Mouse (Mus musculus) layer of hippocampus, postnatal 14 days (tissue): ENCODE data around the gene Erc1. TPM values are rescaled to one million over a fixed set of nuclear protein-coding genes. Genes with fewer than 3 reads are reported as not detected.
"Not testable (repeated sequence)": the region's sequence is repeated elsewhere in the genome, so short reads cannot be mapped to it uniquely, and the experiment has no call there.

Experiments used
- DNase-seq, 2 experiments: peaks; one replicate each; pipeline ENCODE4 v3.0.0; 2021 to 2022; ENCODE audit warnings: low spot score in 2 of 2, mixed read lengths in 1 of 2
- total RNA-seq, 2 experiments: library from RNA; stranded (reverse); gene quantifications; 2 replicates each; pipeline ENCODE4 v1.2.3; 2021

Erc1 gene
- total RNA-seq, 2 experiments from 2014 or later, result 95.1 to 97.3 TPM

DNA sequence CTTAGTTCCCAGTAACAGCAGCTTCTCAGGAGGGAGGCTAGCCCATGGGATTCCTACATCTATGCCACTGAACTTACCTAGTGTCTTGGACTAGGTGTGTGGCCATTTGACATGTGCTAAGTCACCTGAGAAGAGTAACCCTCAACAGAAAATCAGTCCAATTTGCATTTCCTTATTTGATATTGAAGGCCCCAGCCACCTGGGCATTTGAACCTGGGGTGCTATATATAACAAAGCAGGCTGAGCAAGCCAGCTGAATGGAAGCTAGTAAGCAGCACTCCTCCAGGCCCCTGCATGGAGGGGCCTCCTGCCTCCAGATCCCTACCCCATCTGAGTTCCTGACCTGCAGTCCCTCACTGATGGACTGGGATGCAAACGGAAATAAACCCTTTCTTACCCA, 135.5 kb downstream of the Erc1 start:
- DNase-seq, result no peak

- no peak for DNase-seq
Observed at GRCm38 (mm10) chr6:119711649-119712305, 136.2 kb downstream of the Erc1 start.

DNA sequence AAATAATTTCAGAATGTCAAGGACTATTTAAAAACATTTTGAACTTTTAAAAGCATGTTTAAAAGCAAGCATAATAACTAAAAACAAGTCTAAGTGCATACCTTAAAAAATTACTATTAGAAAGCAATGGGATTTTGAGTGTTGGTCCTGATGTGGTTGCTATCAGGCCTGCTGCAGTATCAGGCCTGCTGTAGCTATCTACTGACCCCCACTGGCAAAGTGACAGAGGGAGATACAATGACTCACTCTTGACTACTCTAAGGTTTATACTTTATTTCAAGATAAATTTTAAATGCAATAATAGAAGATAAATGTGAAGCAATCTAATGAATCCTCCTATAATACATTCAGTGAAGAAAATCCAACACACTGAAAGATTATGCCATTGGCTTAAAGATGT, 138.4 kb downstream of the Erc1 start:
- DNase-seq, result no peak

DNA sequence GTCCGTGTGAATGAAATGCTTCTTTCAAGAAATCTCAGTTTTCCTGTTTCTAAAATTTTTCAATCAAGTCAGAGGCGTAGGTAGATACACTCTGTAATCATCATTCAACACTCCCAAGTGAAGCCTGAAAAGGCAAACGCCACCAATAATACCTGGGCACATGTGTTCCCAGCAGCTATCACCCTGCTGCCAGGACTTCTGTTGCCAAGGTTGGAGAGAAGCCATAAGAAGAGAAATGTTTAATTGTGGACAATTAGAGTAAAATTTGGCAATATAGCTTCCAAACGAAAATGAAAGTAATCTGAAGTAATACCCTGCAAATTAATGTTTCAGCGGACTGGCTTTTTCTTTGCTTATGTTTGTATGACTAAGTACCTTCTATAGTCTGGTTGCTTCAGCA, 140.1 kb downstream of the Erc1 start:
- DNase-seq, result no peak

DNA sequence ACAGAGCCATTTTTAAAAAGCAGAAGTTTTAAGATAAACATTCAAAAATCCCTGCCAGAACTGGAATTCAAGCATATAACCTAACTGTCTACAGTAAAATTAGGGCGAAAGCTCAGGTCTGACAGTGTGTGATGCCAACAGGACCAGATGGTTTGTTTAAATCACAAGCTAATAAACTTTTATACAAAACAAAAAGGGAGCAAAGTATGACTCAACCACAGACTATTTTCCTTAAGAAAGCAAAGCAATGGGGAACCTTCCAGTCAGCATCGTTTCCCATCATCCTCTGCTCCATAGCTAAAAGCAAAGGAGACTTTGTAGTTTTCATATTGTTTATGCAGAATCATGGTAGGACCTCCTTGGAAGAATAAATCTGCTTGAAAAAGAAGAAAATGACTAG, 143.1 kb downstream of the Erc1 start:
- DNase-seq, result no peak

DNA sequence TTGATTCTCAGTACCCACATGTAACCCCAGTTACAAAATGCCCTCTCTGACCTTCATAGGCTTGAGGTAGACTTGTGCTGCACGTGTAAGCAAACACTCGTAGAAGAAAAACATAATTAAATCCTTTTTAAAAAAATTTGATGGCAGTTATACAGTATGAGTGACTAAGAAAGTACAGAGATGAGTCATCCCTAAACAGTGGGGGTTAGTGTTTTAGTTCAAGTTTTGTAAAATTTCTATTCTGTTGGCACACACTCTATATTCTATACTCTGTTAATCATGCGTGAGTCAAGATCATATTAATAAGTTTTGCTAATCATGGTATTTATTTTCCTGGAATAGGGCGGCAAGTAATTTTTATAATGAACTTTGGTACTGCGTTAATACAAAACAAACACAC, 155.2 kb downstream of the Erc1 start:
- no peak for DNase-seq

- no peak for DNase-seq
Observed at GRCm38 (mm10) chr6:119686470-119686869, 161.5 kb downstream of the Erc1 start.

- DNase-seq, result no peak
Observed at GRCm38 (mm10) chr6:119680746-119681145, 167.2 kb downstream of the Erc1 start.

DNA sequence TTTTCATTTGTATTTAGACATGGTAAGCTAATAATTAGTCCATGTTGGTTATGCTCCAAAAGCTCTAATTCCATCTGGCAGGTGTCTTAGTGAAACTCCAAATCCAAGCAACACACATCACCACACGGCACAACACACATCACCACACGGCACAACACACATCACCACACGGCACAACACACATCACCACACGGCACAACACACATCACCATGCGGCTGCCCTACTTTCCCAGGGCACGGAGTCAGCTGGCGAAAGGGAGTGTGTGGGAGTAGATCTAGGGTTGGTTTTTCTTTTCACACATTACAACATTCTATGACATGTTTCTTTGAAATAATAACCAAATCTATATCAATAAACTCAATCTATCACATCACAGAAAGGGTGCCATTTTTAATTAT, 173.2 kb downstream of the Erc1 start:
- no peak for DNase-seq

DNA sequence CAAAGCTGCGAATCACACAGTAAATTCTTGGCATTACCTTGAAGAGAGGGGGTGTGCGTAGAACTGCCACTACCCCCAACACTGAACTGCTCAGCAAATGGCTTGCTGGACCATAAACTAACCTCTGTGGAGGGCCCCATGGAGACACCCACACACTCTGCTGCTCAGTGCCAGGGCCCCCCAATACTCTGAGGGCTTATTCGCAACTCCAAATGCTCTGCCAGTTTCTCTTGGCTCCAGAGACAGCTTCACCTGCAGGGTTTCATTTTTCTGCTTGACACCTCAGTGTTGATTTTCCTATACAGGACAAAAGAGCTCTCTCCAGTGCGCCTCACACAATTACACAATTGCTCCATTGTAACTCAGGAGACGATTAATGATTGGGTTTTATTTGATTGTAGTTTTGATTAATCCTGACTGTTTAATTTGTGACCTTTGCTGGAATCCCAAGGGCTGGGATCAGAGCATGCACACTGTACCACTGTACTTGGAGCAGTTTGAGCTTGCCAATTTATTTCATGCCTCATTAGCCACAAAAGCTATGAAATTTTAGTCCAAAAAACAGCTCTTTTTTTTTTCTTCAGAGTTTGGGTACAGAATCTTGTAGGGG, 173.7 kb downstream of the Erc1 start:
- no peak for DNase-seq

DNA sequence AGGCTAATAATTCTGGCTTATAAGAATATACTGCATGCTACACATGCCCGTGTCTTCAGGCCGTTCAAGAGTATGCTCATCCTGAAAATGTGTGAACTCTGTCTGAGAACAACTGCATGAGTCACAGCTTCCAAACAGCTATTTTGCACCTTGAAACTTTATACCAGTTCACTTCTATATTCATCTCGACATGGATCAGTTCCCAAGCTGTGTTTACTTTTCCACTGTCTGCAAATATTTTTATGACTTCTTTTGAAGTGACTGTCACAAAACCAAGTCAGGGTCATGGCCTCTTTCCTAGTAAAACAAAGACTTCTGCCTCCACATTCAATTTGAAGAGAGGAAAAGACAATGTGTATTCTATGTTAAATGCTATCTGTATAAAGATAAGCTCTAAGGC, 178.2 kb downstream of the Erc1 start:
- DNase-seq, result no peak

DNA sequence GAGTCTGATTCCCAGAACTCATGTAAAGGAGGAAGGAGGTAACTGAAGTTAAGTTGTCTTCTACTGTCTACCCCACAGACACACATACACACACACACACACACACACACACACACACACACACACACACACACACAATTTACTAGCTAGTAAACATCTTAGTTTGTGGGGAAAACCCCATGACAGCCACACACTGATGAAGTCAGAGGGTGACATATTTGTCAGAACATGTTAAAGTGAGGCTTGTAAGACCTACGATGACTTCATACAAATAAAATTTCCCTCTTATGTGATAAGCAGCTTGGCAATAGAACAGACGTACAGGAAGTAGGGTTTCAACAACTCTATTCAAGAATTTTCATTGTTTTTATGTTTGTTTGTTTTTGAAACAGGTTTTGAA, 185.0 kb downstream of the Erc1 start:
- no peak for DNase-seq

DNA sequence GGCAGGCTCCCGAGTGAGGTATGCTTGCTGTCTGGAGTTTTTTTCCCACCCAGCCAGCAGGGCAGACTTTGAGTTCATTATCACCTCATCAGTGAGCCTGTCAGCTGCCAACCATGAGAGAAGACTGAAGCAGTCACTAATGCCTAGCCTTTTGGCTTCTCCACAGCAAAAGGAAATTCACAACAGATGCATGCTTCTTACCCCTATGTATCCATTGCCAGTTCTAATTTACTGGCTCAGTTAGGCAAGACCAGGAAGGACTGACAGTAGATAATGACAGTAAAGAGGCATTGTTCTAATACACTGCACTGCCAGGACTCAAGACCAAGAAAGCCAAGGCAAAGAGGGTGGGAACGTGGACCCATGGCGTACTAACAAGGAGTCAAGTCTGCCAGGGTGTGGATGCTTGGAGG, 186.9 kb downstream of the Erc1 start:
- DNase-seq, result no peak

- DNase-seq, result no peak
Observed at GRCm38 (mm10) chr6:119658441-119658840, 189.5 kb downstream of the Erc1 start.

- DNase-seq, result no peak
Observed at GRCm38 (mm10) chr6:119657418-119658178, 190.4 kb downstream of the Erc1 start.

GRCm38 (mm10) chr6:119654777-119655176, 193.2 kb downstream of the Erc1 start:
- not testable (repeated sequence) for DNase-seq

DNA sequence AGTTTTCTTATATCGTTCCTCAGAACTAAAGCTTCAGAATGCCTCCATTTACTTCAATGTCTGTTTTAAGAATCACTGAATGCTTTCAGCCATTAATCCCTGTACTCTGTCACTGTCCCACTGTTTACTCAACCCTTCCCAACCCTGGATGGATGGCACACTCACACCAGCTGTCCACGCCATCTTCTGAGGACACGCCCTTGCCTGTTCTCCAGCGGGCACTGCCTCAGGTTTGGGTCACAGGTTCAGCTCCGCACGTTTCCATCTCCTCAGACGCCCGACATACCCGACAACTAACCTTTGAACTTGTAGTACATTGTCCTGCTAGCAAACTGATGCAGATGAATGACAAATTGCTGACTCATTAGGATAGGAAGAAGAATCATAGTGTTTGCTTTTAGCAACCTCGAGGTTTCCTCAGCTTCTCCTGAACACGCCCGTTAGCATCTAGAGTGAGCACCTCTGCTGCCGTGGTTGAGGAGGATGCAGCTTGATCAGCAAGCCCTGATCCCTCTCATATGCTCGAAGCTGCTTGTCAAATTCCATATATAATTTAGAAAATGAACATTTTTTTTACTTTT, 204.0 kb downstream of the Erc1 start:
- DNase-seq, result no peak

- no peak for DNase-seq
Observed at GRCm38 (mm10) chr6:119643178-119643728, 204.7 kb downstream of the Erc1 start.

DNA sequence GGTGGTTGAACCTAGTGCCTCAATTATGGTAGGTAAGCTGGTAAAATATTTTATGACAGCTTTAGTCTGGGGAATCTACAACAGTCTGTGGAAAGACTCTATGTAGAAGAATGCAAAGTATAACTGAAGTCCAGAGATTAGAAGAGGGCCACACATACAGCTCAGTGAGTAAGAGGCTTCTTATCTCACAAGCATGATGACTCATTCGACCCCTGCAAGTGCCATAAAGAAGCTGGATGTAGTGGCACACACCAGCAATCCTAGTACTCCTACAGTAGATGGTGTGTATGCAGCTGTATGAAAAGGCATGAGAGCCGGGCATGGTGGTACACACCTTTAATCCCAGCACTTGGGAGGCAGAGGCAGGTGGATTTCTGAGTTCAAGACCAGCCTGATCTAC, 205.2 kb downstream of the Erc1 start:
- no peak for DNase-seq

- no peak for DNase-seq
Observed at GRCm38 (mm10) chr6:119635629-119636028, 212.3 kb downstream of the Erc1 start.

GRCm38 (mm10) chr6:119630622-119631021, 217.3 kb downstream of the Erc1 start:
- no peak for DNase-seq

DNA sequence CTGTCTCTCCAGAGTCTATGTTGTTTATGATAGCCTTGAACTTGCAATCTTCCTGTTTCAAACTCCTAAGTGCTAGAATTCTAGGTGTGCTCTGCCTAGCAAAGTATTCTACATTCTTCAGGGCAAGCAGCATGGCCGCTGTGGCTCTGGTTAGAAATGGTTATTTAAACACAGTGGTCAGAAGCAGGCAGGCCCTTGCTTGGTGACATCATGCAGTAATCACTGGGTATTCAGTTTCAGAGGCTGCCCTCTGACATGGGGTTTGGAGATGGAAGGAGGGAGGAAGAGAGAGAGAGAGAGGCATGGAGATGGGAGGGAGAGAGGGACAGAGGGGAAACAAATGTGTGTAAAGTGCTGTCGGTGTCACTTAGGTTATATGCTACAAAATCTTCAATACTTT, 246.6 kb downstream of the Erc1 start:
- no peak for DNase-seq
